Mouse (Mus musculus): Measurements from ENCODE around the gene Phf7.

Gene Phf7

GRCm38 (mm10) chr14:31251084-31251604 is at the start of gene Phf7, which contains the start of gene Bap1:
TSS of gene Phf7 (minus strand) at chr14:31251317.
TSS of gene Bap1 (plus strand) at chr14:31251450.
- peak; percentile 86 for DNase-seq (ENCODE audit: low read depth, low spot score)

- no peak for DNase-seq (ENCODE audit: low read depth, low spot score)
Measured at GRCm38 (mm10) chr14:31285728-31286127, 34.6 kb upstream of the Phf7 start.

DNA sequence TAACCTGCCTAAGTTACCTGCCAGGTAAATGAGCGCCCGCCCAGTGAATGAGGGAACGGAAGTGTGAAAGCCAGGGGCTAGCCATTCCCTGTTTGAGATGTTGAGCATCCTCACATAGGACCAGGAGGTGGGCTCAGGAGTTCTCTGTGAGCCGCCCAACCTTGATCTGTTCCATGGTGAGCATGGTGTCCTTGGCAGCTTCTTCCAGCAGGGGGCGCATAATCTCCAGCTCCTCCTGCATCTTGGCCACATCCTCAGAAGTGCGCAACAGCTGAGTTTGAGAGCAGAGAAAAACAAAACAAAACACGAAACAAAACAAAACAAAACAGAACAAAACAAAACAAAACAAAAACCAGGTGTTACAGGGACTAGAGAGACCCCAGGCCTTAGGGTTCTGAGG is 21.0 kb upstream of the Phf7 start:
- DNase-seq (ENCODE audit: low read depth, low spot score) = peak; percentile 45

DNA sequence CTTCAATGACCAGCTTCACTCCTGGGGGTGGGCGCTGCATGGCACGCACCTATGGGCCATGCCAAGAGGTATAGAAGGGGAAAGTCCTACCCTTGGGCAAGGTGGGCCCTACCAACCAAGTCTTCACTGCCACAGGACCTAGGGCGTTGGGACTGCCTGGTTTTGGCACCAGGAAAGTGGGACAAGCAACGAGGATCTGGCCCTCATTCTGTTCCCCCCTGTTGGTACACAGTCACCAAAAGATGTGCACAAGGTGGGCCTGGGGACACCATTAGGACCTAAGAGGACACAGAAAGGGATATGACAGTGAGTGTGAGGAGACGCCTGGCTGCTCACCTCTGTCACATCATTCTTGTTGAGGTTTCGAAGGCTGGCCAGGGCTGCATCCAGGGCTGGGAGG is 20.0 kb upstream of the Phf7 start:
- no peak for DNase-seq (ENCODE audit: low read depth, low spot score)

DNA sequence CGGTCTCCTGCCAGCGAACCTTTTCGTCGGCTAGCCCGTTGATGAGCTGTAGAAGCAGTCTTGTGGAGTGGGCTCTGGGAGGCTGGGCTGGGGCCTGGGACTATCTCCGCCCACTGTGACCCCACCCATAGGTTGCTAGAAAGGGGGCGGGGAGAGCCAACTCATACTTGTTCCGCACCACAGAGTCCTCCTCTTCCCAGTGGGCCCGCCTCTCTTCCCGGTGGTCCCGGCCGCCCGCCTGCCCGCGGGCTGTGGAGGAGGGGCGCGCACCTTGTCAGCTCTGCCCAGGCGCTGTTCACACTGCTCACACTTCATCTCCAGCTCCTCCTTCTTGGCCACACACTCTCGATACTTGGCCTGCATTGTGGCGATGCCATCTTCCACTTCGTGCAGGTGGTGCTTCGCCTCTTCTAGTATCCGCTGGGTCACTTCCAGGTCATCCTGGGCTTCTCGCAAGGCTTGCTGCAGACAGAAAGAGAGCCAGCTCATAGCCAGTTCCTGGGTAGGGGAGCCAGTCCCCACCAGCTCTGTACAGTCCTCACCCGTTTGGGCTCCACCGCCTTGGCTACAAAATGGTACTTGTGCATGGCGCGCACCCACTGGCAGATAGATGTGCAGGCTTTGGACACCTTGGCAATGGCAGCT is 18.5 kb upstream of the Phf7 start:
- DNase-seq (ENCODE audit: low read depth, low spot score) = no peak

DNA sequence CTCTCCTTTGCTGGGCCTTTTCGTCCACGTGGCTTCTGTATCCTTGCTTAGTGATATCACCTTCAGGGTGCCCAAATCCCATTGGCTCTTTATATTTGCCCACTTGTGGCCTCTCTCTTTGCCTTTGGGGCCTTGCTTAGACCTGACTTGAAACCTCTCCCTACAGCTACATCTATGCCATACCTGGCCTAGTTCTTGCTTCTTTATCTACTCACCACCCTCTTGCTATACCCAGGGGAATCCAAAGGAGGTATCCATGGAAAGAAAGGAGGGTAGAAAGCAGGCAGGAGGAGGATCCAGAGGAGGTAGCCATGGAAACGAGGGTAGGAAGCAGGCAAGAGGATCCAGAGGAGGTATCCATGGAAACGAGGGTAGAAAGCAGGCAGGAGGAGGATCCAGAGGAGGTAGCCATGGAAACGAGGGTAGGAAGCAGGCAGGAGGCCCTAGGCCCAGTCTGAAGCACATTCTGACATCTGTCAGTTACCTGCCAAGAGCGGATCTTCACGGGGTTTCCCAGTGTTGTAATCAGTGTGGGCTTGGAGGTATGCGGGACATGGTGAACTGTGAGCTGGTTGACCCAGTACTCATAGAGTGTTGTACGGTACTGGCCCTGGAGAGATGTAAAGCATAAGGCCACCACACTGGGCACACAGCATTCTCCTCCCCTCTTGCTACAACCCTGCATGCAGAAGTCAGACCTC is 17.3 kb upstream of the Phf7 start:
- DNase-seq (ENCODE audit: low read depth, low spot score) = no peak

DNA sequence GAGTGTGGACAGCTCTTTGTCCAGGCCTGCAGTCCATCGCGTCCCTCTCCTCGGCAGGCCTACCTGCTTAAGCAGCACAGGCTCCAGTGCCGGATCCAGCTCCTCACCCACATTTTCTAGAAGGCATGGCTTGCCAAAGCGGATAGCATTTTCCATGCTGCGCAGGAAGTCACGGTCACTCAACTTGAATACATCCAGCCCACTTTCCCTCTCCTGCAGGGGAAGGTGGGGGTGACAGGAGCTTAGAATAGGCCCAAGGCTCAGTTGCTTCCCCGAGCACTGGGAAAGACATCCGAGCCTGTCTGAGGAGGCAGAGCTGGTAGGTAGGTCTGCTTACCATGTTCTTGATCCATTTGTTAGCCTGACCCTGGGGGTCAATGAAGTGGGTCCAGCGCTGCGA is 16.5 kb upstream of the Phf7 start:
- DNase-seq (ENCODE audit: low read depth, low spot score) = no peak

- no peak for DNase-seq (ENCODE audit: low read depth, low spot score)
Measured at GRCm38 (mm10) chr14:31260932-31261331, 9.8 kb upstream of the Phf7 start.

DNA sequence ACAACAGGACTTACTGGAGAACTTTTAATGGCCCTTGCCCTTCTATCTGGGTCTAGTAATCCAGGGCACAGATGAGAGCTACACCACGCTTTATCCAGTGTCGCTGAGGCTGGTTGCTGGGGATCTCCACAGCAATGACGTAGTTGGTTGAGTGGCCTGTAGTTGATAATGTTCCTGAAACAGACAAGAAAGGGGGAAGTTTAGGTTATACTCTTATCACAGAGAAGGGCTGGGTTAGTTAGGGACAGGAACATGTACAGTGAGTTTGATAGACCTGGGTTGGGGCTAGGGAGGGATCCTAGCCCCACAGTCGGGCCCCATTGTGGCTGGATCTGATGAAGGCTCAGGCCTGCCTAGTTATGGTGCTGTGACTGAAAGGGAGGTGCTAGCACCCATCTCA is 9.3 kb upstream of the Phf7 start:
- no peak for DNase-seq (ENCODE audit: low read depth, low spot score)

- DNase-seq (ENCODE audit: low read depth, low spot score) = no peak
Measured at GRCm38 (mm10) chr14:31258476-31259050, 7.4 kb upstream of the Phf7 start.

GRCm38 (mm10) chr14:31252091-31252490 is 974 bp upstream of the Phf7 start:
- DNase-seq (ENCODE audit: low read depth, low spot score) = no peak

DNA sequence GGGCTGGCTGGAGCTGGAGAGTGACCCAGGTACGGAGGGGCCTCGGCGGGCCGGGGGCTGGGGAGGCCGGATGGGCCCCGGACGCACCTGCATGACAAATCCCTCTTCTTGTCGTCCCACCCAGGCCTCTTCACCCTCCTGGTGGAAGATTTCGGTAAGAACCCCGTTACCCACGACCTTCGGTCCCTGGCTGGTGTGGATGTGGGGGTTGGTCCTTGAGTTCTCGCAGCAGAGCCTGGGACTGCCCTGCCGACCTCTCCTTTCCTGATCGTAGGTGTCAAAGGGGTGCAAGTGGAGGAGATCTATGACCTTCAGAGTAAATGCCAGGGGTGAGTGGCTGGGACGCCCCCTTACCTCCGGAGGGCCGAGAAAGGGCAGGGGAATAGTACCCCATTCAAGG is 509 bp upstream of the Phf7 start:
- DNase-seq (ENCODE audit: low read depth, low spot score) = no peak

DNA sequence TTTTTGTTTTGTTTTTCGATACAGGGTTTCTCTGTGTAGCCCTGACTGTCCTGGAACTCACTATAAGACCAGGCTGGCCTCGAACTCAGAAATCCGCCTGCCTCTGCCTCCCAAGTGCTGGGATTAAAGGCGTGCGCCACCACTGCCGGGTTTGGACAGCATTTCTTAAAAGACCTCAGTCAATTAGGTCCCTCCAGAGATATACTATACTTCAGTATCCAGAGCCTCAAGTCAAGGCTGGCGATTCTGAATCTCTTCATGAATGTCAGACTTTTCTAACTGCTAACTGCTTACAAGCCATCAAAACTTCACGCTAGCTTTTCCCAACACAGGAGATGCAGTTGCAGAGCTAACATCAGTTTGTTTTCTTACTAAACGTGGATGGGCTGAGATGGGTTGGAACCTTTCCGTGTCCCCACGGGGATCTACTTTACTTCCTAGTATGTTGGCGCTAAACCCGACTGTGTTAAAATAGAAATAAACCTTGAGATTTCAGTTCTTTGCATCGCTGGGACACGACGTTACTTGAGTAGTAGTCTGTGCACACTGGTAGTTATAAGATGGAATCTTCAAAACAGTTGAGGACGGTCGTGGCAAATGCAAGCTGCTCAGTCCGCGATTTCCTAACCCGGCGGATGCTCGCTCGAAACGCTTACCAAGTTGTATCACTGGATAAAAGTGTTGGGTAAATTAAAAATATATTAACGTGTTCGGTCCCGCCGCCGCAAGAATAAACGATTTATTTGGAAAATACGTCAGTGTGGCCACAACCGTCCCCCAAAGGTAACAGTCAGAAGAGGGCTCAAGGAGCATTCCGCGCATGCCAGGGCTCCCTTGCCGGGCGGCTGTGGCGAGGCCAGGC is 664 bp downstream of the Phf7 start:
- DNase-seq (ENCODE audit: low read depth, low spot score) = no peak

DNA sequence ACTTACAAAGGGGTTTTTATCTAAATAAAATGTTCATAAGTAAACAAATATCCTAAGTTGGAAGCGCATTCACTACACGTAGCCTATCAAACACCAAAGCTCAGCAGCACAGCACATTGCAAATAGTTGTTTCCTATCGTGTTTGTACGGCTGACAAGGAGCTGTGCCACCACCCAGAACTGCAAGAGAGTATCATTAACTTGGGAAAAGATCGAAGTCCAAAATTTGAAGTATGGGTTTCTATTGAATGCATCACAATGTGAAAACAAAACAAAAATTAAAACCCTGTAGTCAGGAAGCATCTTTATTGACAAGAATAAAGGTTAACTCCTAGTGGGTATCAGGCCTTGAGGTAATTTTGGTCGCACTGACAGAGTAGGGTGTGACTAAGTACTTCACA is 2.7 kb downstream of the Phf7 start:
- no peak for DNase-seq (ENCODE audit: low read depth, low spot score)

DNA sequence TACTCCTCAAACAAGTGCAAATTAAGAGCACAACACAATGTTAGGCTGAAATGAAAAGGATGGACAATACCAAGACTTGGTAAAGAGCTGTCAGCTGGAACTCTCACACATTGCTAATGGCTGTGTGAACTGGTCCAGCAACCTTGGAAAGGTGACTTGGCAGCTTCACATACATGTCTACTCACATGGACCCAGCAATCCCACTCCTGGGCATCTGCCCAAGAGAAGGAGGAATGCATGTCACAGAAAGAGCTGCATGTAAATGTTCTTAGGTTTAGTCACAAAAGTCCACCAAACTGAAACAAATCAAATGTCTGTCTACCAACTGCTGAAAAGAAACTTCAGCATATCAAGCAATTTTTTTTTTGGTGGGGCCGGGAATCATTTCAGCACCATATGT is 5.2 kb downstream of the Phf7 start:
- no peak for DNase-seq (ENCODE audit: low read depth, low spot score)

- DNase-seq (ENCODE audit: low read depth, low spot score) = no peak
Measured at GRCm38 (mm10) chr14:31244777-31245176, 6.3 kb downstream of the Phf7 start.

GRCm38 (mm10) chr14:31240528-31240927 is 10.6 kb downstream of the Phf7 start:
- DNase-seq (ENCODE audit: low read depth, low spot score) = no peak

GRCm38 (mm10) chr14:31237101-31237882 is 13.8 kb downstream of the Phf7 start:
- DNase-seq (ENCODE audit: low read depth, low spot score) = no peak

GRCm38 (mm10) chr14:31233996-31234591 is 17.0 kb downstream of the Phf7 start:
- DNase-seq (ENCODE audit: low read depth, low spot score) = peak; percentile 64

DNA sequence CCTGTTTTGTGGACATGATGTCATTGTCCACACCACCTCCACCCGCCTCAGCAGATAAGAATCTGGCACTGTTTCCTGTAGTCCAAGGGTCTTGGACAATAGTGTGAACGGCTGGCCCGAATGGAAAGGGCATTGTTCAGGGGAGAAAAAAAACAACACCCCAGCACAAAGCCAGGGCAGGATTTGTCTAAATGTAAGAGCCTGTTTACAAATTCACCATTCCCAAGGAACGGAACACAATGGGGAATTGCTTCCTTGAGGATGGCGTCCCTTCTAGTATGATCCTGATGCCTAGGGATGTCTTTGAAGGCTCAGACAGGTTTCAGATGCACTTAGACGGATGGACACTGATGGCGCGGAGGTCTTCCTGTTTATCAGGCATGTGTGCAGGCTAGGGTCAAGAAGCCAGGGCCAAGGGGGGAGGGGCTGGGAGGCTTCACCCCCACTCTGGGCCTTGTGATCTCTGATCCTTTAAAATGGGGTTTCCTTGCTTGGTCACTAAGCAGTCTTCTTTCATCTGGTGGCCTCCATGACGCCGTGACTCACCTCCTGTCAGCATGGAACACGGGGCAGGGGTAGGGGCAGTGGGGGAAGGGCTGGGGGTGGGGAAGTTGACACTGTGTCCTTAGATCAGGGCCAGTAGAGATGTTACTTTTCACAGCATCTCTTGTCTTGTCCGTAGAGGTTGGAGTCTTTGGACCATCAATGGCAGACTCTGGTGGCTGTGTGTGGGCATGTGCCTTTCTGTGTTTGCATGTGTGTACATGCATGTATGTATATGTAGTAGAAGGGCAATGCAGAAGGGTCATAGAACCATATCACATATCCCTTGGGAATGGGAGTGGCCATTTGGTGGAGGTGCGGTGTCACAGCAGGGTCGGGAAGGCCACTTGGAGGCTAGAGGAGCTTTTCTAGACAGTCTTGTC is 17.8 kb downstream of the Phf7 start:
- DNase-seq (ENCODE audit: low read depth, low spot score) = no peak

Data from retina, adult 2 months (tissue).